Mouse (Mus musculus) inflammation-experienced regulatory T-cells, adult 16 weeks (primary cell): ENCODE data around the gene Cd9. TPM values are rescaled to one million over a fixed set of nuclear protein-coding genes. Genes with fewer than 3 reads are reported as not detected.

Experiments
- polyA plus RNA-seq: library from polyadenylated mRNA; unstranded; fragments of 100-300 nt; shearing (Covaris generic); gene quantifications from one replicate; pipeline ENCODE4 v1.2.1, GENCODE M21; 2017

Gene Cd9
- 144 TPM for polyA plus RNA-seq

GRCm38 (mm10) chr6:125494092-125494871 is at the start of gene Cd9:
Gene Cd9, minus strand, starts transcription at chr6:125494791.

Other genes with a start within 250 kb of the Cd9 start
- 1.6 TPM for gene Tuba3a, start 208.7 kb downstream of the Cd9 start, polyA plus RNA-seq
- gene Ltbr, start 180.9 kb downstream of the Cd9 start, polyA plus RNA-seq = 0.63 TPM
- gene Scnn1a, start 174.1 kb downstream of the Cd9 start, polyA plus RNA-seq = not detected
- 51.4 TPM for gene Tnfrsf1a, start 145.4 kb downstream of the Cd9 start, polyA plus RNA-seq
- gene Plekhg6, start 114.0 kb downstream of the Cd9 start, polyA plus RNA-seq = 0.09 TPM
- 0.09 TPM for gene Vwf, start 52.0 kb upstream of the Cd9 start, polyA plus RNA-seq
- gene Ano2, start 195.6 kb upstream of the Cd9 start, polyA plus RNA-seq = not detected